Mouse (Mus musculus) heart, postnatal 14 days (tissue): ENCODE data around the gene Gja3. TPM values are rescaled to one million over a fixed set of nuclear protein-coding genes. Genes with fewer than 3 reads are reported as not detected.
"Not testable (repeated sequence)": the region's sequence is repeated elsewhere in the genome, so short reads cannot be mapped to it uniquely, and the experiment has no call there.

Experiments
- DNase-seq, 2 experiments: peaks; one replicate each; pipeline ENCODE4 v3.0.0; 2021 to 2022
- intact Hi-C: fragments of 180-260 bp; cut with DNase I; formaldehyde crosslinking; loops from one replicate; pipeline ENCODE4 v1.15.1; 2025
- long read RNA-seq, 2 experiments: library from polyadenylated mRNA; stranded (forward); transcript quantifications; one replicate each; pipeline ENCODE4 v2.0.0; 2021
- total RNA-seq, 2 experiments: library from RNA; stranded (reverse); gene quantifications; 2 replicates each; pipeline ENCODE4 v1.2.3; 2021

Gene Gja3
- 10 to 100 TPM; 19.2 to 21.5 TPM for total RNA-seq
- long read RNA-seq, experiment 1, transcript Gja3-202 (2 exons, 284 nt), result major isoform, 51 of 57 reads
- long read RNA-seq, experiment 1, partial matches to known transcripts, result 0 of 57 reads
- long read RNA-seq, experiment 1, other reads (novel, unspliced or antisense), result 4 of 57 reads
- long read RNA-seq, experiment 2, transcript Gja3-202 (2 exons, 284 nt), result major isoform, 44 of 48 reads
- long read RNA-seq, experiment 2, partial matches to known transcripts, result 0 of 48 reads
- long read RNA-seq, experiment 2, other reads (novel, unspliced or antisense), result 3 of 48 reads

- DNase-seq, result peak; percentile 42 to 63
- intact Hi-C loops, result loop anchor here (2.0 kb wide), 1 partner anchor 93 kb away; no protein-coding TSS in a partner anchor
Measured at GRCm38 (mm10) chr14:57057563-57058321, at the start of gene Gja3. Gja3 (minus strand) TSS chr14:57058100.

GRCm38 (mm10) chr14:57107091-57107490 lies 49.2 kb upstream of the Gja3 start:
- no peak for DNase-seq
- intact Hi-C loops, result loop anchor here (5.0 kb wide), 1 partner anchor 300 kb away; no protein-coding TSS in a partner anchor

DNA sequence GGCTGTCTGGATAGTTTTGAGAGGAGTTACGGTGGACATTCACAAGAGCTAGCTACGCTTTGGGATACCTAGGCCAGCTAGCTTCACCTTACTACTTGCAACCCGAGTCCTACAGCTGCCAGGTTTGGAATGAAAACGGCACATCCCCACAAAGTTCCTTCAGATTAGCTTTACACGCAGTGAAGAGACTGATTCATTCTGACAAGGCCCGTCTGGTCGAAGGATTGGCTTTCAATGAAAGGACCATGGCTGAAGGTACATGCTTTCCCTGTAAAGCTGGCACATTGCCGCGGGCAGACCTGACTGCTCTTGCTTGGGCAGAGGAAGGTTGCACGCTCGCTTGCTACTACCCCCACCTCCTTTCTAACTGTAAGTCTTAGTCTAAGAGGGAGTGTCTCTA lies 47.8 kb upstream of the Gja3 start:
- no peak for DNase-seq
- intact Hi-C loops, result loop anchor here (5.0 kb wide), 1 partner anchor 302 kb away; no protein-coding TSS in a partner anchor

DNA sequence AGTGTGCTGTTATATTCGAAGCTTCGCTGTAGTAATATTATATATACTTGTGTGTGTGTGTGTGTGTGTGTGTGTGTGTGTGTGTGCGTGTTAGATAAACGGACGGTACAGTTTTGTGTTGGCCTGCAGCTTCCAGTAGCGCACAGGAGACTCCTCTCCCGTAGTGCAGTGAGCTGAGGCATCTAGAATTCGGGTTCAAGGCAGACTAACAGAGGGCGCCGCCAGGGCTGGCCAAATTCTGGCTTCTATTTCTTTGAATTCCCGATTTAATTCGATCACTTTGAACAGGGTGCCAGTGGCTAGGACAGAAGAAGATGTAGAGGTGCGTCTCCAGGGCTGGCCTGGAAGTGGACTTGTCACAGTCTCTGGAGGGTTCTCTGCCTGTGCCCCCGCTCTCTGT lies 47.2 kb upstream of the Gja3 start:
- no peak for DNase-seq
- intact Hi-C loops, result loop anchor here (5.0 kb wide), 1 partner anchor 302 kb away; no protein-coding TSS in a partner anchor

DNA sequence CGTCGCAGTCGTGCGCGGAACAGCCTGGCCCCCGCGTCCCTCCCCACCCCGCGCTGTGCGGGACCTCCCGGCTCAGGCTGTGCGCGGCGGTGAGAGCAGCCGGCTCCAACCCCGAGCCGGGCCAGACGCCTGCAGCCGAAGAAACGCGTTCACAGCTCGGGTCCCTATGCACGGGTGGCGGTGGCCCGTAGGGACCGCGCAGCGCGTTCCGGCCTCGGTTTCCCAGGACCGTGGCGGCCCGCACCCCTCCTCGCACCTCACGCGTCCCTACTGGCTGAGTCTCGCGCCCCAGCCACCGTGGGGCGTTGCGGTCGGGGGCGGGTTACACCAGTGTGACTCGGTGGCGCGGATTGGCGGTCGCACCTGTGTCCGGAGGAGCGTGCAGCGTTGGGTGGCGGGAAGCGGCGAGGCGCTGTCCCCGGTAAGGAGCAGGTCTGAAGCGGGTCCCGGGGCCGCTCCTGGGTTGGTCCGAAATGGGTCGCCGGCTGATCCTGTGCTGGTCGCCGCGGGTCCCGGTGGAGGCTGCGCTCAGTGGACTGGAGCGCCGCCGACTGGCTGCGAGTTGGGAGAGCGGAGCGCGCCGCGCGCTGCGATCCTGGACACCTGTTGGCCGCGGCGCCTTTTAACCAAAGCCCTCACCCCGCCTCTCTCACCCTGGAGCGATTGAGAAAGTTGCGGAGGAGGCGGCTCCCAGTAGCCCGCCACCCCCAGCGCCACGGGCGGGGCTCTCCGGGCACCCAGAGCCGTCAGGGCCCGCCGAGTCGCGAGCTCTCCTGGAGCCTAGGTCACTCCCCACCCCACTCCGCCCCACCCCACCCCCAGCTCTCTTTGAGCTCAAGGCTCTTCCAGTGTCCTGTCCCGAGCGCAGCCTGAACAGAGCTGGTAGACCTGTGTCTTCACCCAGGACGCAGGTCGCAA lies 46.5 kb upstream of the Gja3 start, which contains the start of gene Gjb2:
TSS of gene Gjb2 (minus strand) at position 597 of the 918 bp plus-strand sequence.
- peak; percentile 22 to 37 for DNase-seq
- intact Hi-C loops, result loop anchor here (5.0 kb wide), 1 partner anchor 303 kb away; no protein-coding TSS in a partner anchor

DNA sequence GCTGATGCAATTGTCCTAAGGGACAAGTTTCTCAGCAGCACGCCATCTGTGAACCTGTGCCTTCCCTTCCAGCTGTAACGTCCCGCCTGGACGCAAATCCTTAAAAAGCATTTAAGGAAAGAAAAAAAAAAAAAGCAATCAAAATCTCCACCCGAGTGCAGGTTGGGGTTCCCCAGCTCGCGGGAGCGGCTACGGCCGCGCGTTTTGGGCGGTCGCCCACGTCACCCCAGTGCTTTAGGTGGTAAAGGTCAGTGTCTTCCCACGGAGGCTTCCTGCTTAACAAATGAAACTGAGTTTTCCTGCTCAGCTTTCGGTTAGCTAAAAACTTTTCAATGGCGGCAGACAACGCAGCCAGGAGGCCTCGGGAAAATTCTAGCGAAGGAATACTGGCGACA lies 45.8 kb upstream of the Gja3 start:
- DNase-seq, result no peak
- intact Hi-C loops, result no loop called here

GRCm38 (mm10) chr14:57103121-57103520 lies 45.2 kb upstream of the Gja3 start:
- intact Hi-C loops, result no loop called here
- no peak for DNase-seq

DNA sequence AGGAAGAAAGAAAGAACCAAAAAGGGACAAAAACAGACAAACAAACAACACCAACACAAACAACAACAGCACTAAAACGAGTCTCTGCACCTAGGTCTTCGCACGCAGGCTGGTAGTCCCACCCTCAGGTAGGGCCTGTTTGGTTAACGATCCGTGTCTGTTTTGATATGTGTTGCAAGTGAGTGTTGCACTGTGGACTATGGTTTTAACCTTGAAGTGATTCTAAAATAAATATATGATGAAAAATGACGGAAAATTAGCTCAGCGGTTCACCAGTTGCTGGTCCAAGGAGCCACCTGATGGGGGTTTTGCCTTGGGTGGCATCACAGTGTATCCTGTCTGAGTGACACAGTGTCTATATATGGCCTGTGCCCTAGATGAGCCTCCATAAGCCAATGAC lies 43.7 kb upstream of the Gja3 start:
- intact Hi-C loops, result no loop called here
- DNase-seq, result no peak

GRCm38 (mm10) chr14:57095855-57096254 lies 38.0 kb upstream of the Gja3 start:
- no peak for DNase-seq
- intact Hi-C loops, result no loop called here

DNA sequence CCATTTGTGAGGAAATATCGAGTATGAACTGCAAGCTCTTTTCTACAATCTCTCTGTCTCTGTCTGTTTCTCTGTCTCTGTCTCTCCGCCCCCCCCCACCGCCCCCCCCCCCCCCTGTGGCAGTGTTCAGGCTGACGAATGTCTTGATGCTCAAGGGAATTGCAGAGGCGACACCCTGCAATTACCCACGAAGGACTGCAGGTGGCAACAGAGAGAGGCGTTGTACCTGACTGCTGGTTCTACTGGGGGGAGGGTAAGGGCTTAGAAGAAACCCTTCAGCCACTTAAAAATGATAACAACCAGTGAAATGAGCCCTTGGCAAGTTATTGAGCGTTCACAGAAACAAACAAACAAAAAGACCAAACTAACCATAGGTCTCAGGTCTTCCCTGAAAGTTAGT lies 35.1 kb upstream of the Gja3 start:
- intact Hi-C loops, result no loop called here
- peak; percentile 27 to 59 for DNase-seq

DNA sequence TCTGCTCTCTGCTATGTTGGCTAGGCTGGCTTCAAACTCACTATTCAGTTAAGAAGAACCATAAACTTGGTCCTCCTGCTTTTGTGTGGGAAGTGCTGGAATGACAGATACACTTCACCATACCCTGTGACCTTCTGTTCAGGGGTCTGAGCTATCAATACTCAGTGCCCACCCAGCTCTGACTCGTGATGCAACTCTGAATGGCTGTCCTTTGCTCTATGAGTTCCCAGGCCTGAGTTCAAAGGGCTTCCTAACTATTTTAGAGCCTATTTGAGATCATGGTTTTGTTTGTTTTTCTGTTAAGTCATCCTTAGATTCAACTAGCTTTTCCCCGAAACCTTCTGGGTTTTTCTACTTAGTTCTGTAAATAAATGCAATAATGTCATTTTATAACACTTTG lies 32.1 kb upstream of the Gja3 start:
- DNase-seq, result no peak
- intact Hi-C loops, result no loop called here

DNA sequence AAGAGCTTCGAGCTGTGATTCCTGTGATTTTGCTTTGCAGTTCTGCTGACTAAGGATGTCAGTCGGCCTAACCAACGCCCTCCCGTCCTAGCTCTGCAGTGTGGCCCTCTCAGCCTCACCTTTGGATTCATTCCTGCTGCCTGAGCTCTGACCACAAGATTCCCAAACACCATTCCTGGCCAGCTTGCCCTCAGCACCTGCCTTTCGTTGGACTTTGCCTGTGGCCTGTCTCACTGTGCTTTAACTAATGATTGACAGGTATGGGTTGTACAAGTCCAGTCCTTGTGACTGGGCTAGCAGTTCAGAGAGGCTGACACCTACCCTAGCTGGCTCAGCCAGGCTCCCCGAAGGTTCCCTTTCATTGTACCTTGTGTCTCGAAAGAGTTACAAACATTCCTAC lies 31.2 kb upstream of the Gja3 start:
- intact Hi-C loops, result no loop called here
- DNase-seq, result no peak

DNA sequence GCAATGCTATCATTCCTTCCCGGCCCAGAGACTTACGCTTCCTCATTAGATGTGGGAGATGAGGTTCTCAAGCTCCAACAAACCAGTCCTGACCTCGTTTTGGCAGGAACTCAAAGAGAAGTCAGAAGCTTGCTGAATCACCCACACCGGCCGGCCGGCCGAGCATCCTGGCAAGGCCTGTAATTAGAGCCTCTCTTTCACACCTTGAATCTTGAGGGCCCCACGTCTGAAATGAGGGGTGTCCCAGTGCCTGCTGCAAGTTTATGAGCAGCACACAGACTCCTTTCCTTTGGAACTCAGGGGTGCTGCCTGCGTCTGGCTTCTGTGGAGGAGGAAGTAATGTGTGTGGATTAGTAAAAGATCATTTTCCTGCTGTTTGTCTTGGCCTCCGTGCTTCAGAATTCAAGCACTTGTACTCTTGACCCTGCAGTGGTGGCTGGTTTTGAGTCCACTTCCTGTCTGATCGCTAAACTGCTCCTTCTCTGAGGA lies 26.3 kb upstream of the Gja3 start:
- no peak for DNase-seq
- intact Hi-C loops, result no loop called here

GRCm38 (mm10) chr14:57082863-57083262 lies 25.0 kb upstream of the Gja3 start:
- intact Hi-C loops, result no loop called here
- no peak for DNase-seq

- intact Hi-C loops, result no loop called here
- DNase-seq, result no peak
Measured at GRCm38 (mm10) chr14:57075537-57075936, 17.6 kb upstream of the Gja3 start.

DNA sequence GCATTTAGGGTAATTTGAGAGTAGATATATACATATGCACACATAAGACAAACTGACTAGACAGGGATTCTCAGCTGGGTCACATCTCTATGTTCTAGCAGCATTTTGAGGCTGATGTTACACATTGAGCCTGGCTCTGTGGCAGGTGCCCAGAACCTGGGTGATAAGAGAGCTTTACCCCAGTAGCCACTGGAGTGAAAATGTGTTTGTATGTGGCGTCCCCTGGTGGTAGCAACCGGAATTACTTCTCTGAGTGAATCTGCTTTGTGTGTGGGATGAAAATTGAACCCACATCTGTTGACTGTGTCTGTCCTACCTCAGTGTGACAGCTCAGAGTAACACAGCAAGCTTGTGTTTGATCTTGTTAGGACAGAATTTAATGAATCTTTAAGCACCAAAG lies 12.0 kb upstream of the Gja3 start:
- DNase-seq, result peak; percentile 21 to 49
- intact Hi-C loops, result not testable (repeated sequence)

DNA sequence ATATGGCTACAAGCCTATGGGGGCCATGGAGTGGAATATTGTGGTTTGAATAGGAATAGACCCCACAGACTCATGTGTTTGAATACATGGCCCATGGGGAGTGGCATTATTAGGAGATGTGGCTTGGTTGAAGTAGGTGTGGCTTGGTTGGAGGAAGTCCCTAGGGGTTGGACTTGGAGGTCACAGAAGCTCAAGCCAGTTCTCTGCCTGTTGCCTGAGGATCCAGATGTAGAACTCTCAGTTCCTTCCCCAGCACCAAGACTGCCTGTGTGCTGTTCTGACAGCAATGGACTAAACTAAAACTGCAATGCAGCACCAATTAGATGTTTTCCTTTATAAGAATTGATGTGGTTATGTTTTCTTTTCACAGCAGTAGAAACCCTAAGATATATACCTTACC lies 8.2 kb upstream of the Gja3 start:
- intact Hi-C loops, result no loop called here
- no peak for DNase-seq

GRCm38 (mm10) chr14:57060052-57060451 lies 2.2 kb upstream of the Gja3 start:
- intact Hi-C loops, result loop anchor here (5.0 kb wide), 1 partner anchor 683 kb away; no protein-coding TSS in a partner anchor
- DNase-seq, result peak; percentile 64 to 76

- intact Hi-C loops, result no loop called here
- DNase-seq, result no peak
Measured at GRCm38 (mm10) chr14:57057204-57057562, 717 bp downstream of the Gja3 start.

DNA sequence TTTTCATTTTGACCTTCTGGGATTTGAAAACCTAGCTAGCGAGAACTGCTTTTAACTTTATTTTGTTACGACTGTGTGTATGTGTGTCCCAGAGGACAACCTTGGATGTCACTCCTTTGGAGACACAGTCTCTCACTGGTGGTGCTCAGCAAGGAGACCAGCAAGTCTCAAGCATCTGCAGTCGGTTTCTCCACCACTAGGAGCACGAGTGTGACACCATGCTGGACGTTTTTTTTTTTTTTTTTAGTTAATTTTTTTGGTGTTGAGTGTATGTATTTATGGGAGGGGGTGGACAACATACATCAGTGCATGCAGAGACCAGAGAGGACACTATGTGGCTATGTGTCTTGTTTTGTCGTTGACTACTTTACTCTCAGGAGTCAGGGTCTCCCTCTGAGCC lies 5.2 kb downstream of the Gja3 start:
- no peak for DNase-seq
- intact Hi-C loops, result no loop called here
